Mouse (Mus musculus) hindbrain, embryonic 16.5 days (tissue): ENCODE results near the gene Eid3. TPM values are rescaled to one million over a fixed set of nuclear protein-coding genes. Genes with fewer than 3 reads are reported as not detected.
A peak's percentile ranks its signal among the peaks of the same experiment; 100 is the strongest.

Experiments
- ATAC-seq: fragments of 200-750 bp; cut with Nextera tagmentation; 2 replicates; pipeline ENCODE4 v1.8.0; 2017; ENCODE audit warnings: moderate TSS enrichment, moderate library complexity
- H3K27ac ChIP-seq: fragments of 300-500 bp; sonication (generic); 2 replicates; pipeline ENCODE4 v1.5.1; 2014; ENCODE audit warnings: low read depth, mild to moderate bottlenecking, control low read depth, low read length, moderate library complexity
- H3K27me3 ChIP-seq: fragments of 300-500 bp; sonication (generic); replicated peaks from 2 replicates; pipeline ENCODE4 v1.6.1; 2014; ENCODE audit warnings: low read length; ENCODE audit not compliant: control insufficient read depth, insufficient read depth
- H3K36me3 ChIP-seq: fragments of 300-500 bp; sonication (generic); 2 replicates; pipeline ENCODE4 v1.6.1; 2014; ENCODE audit warnings: mild to moderate bottlenecking, low read length, moderate library complexity, mixed read lengths; ENCODE audit not compliant: control insufficient read depth, insufficient read depth
- H3K4me1 ChIP-seq: fragments of 300-500 bp; sonication (generic); 2 replicates; pipeline ENCODE4 v1.6.1; 2014; ENCODE audit warnings: low read depth, low read length; ENCODE audit not compliant: control insufficient read depth, insufficient read depth
- H3K4me2 ChIP-seq: fragments of 300-500 bp; sonication (generic); 2 replicates; pipeline ENCODE4 v1.6.1; 2014; ENCODE audit warnings: mild to moderate bottlenecking, low read length, control low read depth, moderate library complexity
- H3K4me3 ChIP-seq: fragments of 300-500 bp; sonication (generic); 2 replicates; pipeline ENCODE4 v1.5.1; 2014; ENCODE audit warnings: mild to moderate bottlenecking, low read length, control low read depth, moderate library complexity
- H3K9ac ChIP-seq: fragments of 300-500 bp; sonication (generic); 2 replicates; pipeline ENCODE4 v1.6.1; 2014; ENCODE audit warnings: low read depth, mild to moderate bottlenecking, control low read depth, low read length, moderate library complexity
- H3K9me3 ChIP-seq: fragments of 300-500 bp; sonication (generic); 2 replicates; pipeline ENCODE4 v1.6.1; 2014; ENCODE audit warnings: mild to moderate bottlenecking, low read length, moderate library complexity; ENCODE audit not compliant: control insufficient read depth
- WGBS: fragments of 180-500 bp; shearing (Covaris S2); extraction: QIAGEN DNeasy Blood & Tissue Kit; methylation state at CpG from one replicate; pipeline ENCODE4 v1.1.7; 2014; 5-methylcytosine and 5-hydroxymethylcytosine counted together
- polyA plus RNA-seq: library from polyadenylated mRNA; unstranded; fragments of >200 nt; fragmentation: Nextera tagmentation; extraction: Ambion mirVana; gene quantifications from 2 replicates; pipeline ENCODE4 v1.2.1, GENCODE M21; 2015

Gene Eid3
- polyA plus RNA-seq, 1 experiment from 2014 or later: 0.35 TPM

DNA sequence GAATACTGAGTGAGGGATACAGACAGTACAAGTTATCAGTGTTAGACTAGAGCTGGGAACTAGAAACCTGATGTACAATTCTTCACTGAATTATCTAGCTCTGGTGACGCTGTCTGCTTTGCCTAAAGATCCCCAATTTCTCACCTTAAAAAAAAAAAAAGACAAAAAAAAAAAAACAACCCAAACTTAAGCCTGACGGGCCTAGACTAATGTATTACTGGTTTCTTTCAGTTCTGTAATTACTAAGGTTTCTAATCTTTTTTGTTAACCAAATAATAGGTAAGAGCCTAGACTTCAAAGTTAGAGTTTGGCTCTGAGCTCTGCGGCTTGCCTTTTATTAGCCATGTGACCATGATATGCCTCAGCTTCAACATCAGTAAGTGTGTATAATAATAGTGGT is 30.5 kb upstream of the Eid3 start:
- WGBS: 88% methylated on average over 3 of the region's 3 CpGs
- Histone ChIP-seq H3K4me1 (no peaks in the 10 kb centered on the region), H3K27ac (no peak overlapping the region), H3K4me3 (no peak overlapping the region), H3K9ac (no peak overlapping the region), H3K27me3 (no peaks in the 10 kb centered on the region), H3K9me3 (no peaks in the 10 kb centered on the region), H3K36me3 (no peaks in the 10 kb centered on the region), H3K4me2 (no peak overlapping the region)
- no peak for ATAC-seq

DNA sequence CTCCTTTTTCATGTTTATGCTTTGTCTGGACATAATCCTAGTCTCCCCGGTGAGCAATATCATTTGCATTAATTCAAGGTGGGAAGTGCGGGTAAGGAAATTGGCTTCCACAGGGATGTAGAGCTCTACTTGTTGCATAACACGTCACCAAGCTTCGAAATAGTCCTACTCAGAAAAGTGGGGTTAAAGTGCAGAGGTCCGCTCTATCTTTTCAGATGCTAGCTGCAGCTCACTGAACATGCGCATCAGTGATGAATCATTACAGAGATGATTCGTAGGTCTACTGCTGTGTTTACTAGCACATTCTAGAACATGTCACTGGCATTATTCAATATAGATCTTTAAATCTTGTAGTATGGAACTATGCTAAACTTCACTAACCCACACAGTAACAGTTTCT is 28.0 kb upstream of the Eid3 start:
- ATAC-seq: no peak
- Histone ChIP-seq H3K4me2 (no peak overlapping the region), H3K36me3 (no peaks in the 10 kb centered on the region), H3K9me3 (no peaks in the 10 kb centered on the region), H3K4me1 (no peaks in the 10 kb centered on the region), H3K4me3 (no peak overlapping the region), H3K27ac (no peak overlapping the region), H3K27me3 (no peaks in the 10 kb centered on the region), H3K9ac (no peak overlapping the region)
- WGBS: 87% methylated on average over 7 of the region's 7 CpGs

DNA sequence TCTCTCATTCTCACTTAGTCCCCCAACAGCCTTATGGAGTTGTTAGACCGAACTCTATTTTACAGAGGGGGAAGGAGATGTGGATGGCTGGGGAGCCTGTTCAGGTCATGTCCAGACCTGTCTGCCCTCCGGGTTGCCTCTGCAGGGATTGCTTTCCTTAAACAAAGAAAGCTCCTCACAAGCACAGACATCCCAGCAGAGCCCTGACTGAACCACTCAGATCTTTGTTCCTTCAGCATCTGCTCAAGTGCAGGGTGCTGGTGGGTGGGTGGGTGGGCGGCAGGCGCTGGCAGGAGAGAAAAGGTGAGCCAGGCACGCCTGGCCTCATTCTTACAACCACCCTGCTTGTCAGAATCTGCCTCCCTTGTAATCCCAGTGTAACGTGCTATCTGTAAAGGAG is 22.3 kb upstream of the Eid3 start:
- no peaks in the 10 kb centered on the region for H3K27me3 ChIP-seq
- H3K9ac ChIP-seq: no peak overlapping the region
- no peaks in the 10 kb centered on the region for H3K9me3 ChIP-seq
- no peaks in the 10 kb centered on the region for H3K4me1 ChIP-seq
- ATAC-seq: no peak
- H3K4me3 ChIP-seq: no peak overlapping the region
- WGBS: 71% methylated on average over 6 of the region's 6 CpGs
- H3K36me3 ChIP-seq: no peaks in the 10 kb centered on the region
- H3K4me2 ChIP-seq: no peak overlapping the region
- no peak overlapping the region for H3K27ac ChIP-seq

DNA sequence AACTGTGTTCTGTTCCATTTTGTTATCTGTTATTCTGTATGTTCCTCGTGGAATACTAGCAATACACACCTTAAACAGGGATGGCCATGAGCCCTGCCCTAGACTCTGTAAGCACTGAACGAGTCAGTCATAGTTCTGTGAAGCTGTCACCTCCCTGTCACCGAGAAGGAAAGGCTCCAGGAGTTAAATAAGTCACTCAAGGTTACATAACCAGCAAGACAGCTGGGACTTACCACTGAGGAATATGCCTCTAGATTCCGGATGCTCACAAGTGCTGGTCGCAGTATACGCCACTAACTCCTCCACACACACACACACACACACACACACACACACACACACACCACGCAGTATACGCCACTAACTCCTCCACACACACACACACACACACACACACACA is 21.7 kb upstream of the Eid3 start:
- Histone ChIP-seq H3K9ac (no peak overlapping the region), H3K27ac (no peak overlapping the region), H3K27me3 (no peaks in the 10 kb centered on the region), H3K4me1 (no peaks in the 10 kb centered on the region), H3K4me3 (no peak overlapping the region), H3K9me3 (no peaks in the 10 kb centered on the region), H3K36me3 (no peaks in the 10 kb centered on the region), H3K4me2 (no peak overlapping the region)
- WGBS: 80% methylated on average over 8 of the region's 8 CpGs
- ATAC-seq: no peak

DNA sequence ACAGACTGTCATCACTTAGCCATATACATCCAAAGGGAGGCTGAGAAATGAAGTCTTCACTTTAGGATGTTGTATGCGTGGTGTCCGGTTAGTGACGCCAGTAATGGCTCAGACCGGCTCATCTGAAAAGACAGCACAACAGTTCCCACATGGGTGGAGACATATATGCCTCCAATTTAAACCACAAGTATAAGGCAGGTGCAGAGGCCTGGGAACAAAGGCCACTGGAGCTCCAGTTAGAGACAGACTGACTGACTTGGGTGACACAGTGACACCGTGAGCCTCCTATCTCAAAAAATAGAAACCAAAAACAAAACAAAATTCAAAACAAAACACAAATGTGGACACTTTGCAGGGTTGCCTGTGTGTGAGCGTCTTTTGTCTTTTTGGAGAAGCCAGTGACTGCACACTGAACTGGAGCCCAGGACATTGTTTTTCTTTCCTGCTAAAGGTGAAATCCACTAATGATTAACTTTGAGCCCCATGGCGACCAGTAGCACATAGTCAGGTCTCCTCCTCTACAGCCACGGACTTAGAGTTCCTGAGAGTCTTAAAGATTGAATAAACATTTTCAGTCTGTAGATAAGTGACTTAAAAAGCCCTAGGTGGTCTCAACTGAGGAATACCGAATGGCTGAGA is 18.5 kb upstream of the Eid3 start:
- Histone ChIP-seq H3K4me2 (no peak overlapping the region), H3K27me3 (no peaks in the 10 kb centered on the region), H3K9me3 (no peaks in the 10 kb centered on the region), H3K27ac (no peak overlapping the region), H3K4me3 (no peak overlapping the region), H3K36me3 (no peaks in the 10 kb centered on the region), H3K9ac (no peak overlapping the region), H3K4me1 (no peaks in the 10 kb centered on the region)
- 80% methylated on average over 9 of the region's 9 CpGs for whole genome bisulfite sequencing
- no peak for ATAC-seq

DNA sequence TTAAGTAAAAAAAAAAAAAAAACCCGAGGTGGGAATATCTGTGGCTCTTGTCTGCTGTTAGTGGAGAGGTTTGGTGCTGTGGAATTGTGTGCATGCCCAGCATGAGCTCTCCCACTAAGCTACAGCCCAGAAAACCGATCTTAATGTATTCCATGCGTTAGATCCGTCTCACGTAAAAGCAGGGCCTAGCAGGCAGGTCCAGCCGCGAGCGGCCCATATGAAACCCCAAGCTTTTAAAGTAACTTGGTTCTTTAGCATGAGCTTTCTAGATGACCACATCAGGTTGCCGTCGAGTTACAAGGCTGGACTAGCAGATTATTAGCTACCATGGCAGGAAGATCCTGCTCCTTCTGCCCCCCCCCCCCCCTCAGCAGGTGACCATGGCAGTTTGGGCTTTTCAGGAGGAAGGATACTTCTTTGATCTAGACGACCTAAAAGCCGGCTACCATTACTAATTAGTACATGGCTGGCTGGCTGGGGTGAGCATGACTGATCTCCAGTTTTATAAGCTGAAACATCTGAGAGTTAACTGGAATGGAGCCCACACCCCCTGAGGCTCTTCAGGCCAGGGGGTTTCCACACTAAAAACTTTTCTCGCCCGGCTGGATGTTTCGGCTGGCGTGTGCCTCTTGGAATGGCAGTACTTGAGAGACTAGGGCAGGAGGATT is 16.6 kb upstream of the Eid3 start:
- Histone ChIP-seq H3K9me3 (no peaks in the 10 kb centered on the region), H3K4me2 (no peak overlapping the region), H3K27me3 (no peaks in the 10 kb centered on the region), H3K27ac (no peak overlapping the region), H3K4me3 (no peak overlapping the region), H3K9ac (no peak overlapping the region), H3K4me1 (no peaks in the 10 kb centered on the region), H3K36me3 (no peaks in the 10 kb centered on the region)
- no peak for ATAC-seq
- 57% methylated on average over 16 of the region's 16 CpGs for WGBS

DNA sequence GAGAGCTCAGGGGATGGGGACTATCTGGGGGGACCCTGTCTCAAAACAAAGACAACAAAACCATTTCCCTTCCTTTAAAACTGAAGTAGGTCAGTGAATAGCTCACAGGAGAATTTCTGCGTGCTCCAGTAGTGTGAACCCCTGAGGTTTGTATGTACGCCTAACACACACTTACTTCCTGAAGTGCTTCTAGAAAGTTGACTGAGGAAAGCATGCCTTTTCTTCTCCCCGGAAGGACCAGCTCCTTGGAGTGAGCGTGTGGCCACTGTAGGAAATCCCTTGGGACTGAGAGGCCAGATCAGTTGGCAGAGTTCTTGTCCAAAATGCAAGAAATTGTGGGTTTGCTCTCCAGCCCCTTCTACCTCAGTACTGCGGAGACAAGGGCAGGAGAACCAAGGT is 16.1 kb upstream of the Eid3 start:
- Histone ChIP-seq H3K9ac (no peak overlapping the region), H3K27ac (no peak overlapping the region), H3K9me3 (no peaks in the 10 kb centered on the region), H3K27me3 (no peaks in the 10 kb centered on the region), H3K4me3 (no peak overlapping the region), H3K36me3 (no peaks in the 10 kb centered on the region), H3K4me1 (no peaks in the 10 kb centered on the region), H3K4me2 (no peak overlapping the region)
- ATAC-seq: no peak
- 82% methylated on average over 5 of the region's 5 CpGs for WGBS

DNA sequence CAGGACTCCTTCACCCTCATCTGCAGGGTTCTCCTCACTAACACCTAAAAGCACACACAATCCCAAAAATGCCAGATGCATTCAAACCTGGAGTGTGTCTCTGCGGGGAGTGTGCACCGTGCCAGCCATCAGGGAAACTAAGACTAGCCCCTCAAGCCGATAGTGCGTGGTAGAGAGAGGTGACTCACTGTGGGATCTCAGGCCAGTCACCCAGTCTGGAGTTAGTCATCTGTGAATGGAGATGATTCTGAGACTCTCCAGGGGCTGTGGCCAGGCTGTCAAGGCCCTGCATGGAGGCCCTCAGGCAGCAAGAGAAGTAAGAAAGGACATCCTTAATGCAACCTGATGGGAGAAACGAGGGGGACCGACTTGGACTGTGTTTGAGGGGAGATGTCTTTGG is 14.7 kb upstream of the Eid3 start:
- Histone ChIP-seq H3K27me3 (no peaks in the 10 kb centered on the region), H3K9me3 (no peaks in the 10 kb centered on the region), H3K4me1 (no peaks in the 10 kb centered on the region), H3K27ac (no peak overlapping the region), H3K4me2 (no peak overlapping the region), H3K4me3 (no peak overlapping the region), H3K9ac (no peak overlapping the region), H3K36me3 (no peaks in the 10 kb centered on the region)
- no peak for ATAC-seq
- 91% methylated on average over 6 of the region's 6 CpGs for WGBS

DNA sequence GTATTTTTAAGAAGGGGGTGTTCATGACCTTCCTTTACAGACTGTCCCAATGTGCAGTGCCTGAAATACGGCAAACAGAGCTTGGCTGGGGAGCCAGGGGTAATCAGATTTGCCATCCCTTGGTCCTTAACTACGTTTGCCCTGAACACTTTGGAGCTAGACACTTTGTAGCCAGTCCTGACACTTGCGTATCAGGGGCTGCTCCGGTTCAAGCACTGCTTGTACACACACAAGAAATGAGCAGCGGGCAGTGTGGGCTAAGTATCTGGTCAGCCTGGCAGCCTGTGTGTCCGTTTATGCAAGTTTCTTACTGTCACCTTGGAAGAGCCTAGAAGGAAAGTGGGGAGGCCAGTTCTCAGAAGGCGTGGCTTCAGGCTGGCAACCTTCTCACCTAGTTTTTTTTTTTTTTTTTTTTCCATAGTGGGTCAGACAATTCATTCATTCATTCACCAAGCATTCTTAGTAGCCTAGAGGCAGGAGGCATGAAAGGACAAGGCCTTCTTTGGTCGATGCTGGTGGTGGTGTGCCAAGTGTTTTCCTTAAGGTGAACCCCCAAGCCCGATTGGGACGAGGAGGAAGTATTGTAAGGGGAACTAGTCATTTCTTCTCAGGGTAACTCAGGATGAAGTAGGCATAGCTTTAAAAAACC is 8.3 kb upstream of the Eid3 start:
- H3K4me2 ChIP-seq: peak overlapping the region; percentile 78
- no peaks in the 10 kb centered on the region for H3K27me3 ChIP-seq
- peak overlapping the region; percentile 73 for H3K4me3 ChIP-seq
- H3K27ac ChIP-seq: no peak overlapping the region
- ATAC-seq: no peak
- H3K36me3 ChIP-seq: no peaks in the 10 kb centered on the region
- peaks cover 20% of the 10 kb centered on the region for H3K4me1 ChIP-seq
- 59% methylated on average over 10 of the region's 10 CpGs for whole genome bisulfite sequencing
- H3K9me3 ChIP-seq: no peaks in the 10 kb centered on the region
- no peak overlapping the region for H3K9ac ChIP-seq
